Mouse (Mus musculus): ENCODE measurements around the gene Dapk1.
A peak's percentile ranks its signal among the peaks of the same experiment; 100 is the strongest.

Gene Dapk1

DNA sequence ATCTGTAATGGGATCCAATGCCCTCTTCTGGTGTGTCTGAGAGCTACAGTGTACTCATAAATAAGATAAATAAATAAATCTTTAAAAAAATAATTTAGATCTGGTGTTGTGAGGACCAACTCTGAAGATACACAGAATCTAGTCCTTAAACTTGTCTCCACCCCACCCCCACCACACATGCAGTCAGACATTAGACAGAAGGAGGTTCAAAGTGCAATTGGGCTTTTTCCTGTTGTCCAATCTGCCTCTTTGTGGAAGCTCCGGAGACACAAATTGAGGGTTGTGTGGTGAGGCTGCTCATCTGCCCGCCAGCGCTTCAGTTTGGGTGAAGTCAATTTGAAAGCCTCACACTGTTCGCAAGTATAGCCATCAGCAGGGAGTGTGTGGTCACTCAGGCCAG lies 63.7 kb downstream of the Dapk1 start:
- no peak for DNase-seq

DNA sequence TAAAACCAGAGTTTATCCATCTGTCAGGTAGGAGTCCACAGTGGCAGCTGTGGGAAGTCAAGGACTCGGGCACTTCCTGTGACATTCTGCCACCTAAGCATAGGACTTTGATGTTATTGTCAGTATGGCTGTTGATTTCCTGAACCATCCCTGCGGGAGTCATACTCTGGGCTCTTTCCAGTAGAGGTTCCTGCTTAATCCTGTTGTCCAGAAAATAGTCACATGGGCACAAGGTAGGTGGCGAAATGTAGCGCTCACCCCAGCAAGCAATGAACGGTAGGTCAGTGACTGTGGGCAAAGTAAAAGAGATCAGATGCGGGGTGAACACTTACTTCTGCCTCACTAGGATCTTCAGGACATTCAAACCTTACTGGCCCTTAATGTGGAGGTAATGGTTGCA lies 66.3 kb downstream of the Dapk1 start:
- no peak for DNase-seq

DNA sequence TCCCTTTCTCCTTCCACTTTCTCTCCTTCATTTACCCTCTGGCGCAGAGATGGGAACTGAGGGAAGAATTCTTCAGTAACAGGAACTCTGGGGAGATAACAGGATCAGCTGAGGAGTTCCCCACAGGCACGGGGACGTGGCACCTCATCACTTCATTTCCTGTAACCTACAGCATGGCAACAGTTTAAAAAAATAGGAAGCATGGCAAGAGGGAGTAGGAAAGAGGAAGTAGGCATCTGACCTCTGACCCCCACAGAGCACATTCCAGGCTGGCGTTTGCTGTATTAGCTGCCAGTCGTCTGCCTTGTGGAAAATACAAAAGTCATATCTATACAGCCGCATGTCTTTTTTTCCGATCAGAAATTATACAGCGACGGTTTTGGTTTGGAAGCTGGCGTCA lies 68.9 kb downstream of the Dapk1 start:
- no peak for DNase-seq

DNA sequence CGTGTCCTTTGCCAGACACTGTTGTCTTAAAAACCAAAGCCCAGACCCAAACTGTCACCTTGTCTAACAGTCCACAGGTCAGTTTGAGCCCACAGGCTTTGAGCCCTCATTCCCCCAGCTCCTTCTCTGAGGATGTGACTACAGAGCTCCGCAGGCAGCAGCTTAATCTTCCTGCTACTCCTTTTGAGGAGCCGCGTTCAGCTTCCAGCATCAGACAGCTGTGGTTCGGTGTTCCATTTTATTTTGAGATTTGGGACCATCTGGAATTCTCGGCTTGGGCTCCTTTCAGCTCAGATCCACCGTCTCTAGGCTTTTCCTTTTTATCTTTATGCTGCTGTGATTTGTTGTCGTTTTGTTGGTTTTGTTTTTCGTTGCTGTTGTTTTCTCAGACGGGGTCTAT lies 69.5 kb downstream of the Dapk1 start:
- no peak for DNase-seq

DNA sequence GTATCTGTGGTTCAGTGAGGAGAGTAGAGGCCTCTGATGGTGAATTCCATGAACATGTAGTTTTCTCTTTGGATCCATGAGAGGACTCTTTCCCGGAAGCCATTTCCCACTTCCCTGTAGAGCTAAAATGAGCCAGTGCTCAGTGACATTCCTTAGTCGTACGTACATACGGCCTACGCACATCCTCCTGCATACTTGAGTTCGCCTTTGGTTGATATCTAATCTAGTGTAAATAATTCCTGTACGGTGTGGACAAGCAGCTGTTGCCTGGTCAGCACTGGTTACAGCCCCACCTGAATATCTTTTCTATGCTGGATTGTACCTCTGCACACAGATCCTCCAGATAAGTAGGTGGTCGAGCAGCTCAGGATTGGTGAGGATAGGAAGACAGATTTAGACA lies 70.5 kb downstream of the Dapk1 start:
- no peak for DNase-seq

DNA sequence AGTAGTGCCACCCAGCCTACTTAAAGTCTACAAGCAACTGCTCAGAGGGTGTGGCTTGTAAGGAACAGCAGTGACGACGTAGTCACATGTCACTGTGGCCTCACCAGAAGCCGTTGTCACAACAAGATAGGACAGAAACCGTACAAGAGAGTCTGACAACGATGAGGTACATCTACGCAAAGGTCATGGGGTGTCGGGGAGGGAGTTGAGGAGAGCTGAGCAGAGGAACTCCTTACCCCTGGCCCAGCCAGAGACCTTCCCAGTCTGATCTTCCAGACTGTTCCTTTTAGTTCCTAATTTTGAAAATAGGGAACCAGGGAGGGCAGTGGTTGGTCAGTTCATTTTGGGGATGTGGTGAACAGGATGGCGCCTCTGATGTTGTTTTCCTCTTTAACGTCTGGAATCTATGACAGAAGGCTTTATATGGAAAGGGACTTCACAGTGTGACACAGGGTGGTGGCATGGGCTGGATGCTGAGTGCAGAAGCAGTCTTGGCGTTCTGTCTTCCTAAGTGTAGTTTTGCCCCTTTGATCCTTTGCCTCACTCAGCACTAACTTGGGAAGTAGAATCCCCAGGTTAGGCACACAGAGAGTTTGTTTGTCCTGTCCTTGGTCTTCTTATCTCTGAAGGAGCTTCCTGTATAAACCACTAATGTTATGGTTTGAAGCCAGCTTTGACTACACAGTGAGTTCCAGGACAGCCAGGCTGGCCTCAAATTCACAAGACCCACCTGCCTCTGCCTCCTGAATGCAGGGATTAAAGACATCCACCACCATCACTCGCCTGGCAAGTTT lies 71.3 kb downstream of the Dapk1 start:
- no peak for DNase-seq

DNA sequence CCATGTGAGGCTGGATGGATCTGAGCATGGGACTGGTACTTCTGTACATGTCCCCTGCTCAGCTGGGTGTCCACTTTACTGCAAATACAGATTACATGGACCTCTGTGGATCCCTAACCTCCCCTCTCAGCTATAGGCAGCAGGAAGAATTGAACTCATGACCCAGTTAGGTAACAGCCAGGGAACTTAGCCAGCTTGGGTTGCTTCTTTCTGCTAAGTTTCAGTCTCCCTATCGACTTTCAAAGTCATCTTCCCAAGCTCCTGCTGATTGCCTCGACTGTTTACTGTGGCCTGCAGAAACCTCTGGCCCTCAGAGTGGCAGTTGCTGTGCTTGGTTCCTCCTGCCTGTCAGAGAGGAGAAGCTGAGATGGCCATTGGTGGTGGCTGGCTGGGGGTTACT lies 72.6 kb downstream of the Dapk1 start:
- no peak for DNase-seq

DNA sequence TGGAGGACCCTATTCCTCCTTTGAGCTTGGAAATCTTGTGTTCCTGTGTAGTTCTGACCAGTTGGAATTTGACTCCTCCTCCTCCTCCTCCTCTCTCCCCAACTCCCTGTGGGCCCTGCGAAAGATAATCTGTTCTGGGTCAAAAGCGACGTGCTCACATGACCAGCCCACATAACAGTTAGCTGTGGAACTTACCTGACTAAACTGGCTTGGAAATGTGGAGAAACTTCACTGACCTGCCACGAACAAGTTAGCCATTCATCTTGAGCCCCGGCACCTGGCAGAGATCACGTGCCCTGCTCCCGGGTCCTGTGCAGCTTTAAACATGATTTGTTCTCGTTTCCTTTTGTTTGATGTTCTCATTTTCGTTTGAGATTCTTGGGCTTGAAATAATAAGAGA lies 73.2 kb downstream of the Dapk1 start:
- no peak for DNase-seq

DNA sequence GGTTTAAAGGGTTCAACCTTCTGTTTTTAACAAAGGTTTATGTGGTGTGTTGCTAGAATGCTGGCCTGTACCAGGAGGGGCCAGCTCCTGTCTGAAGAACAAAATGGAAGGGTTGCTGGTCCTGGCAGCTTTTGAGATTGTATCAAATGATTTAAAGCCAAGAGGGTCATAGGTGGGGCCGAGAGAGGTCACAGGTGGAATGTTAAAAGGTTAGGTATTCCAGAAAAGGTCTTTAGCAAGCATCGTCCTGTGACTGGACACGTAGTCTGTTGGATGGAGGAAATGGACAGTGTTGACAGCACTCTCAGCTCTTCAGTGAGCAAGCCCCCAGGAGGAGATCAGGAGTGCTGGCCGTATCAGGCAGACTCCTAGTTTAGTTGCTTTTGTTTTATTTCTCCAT lies 73.7 kb downstream of the Dapk1 start:
- DNase-seq, result no peak

DNA sequence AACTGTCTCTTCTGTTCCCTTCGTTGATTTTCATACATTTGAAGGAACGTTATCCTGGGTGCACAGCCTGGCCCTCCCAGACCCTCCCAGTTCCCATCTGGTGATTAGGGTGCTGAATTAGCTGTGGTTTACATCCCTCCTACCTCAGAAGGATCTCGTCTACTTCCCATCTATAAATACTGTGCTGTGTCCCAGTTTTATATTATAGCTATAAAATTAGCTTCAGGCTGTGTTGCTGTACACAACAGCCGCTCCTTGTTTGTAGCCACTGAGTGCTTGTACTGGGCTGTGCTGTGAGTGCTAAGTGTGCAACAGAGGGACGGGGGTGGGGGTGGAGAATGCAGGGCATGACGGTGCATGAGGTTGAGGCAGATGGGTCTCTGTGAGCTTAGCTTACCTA lies 77.2 kb downstream of the Dapk1 start:
- DNase-seq, result no peak

DNA sequence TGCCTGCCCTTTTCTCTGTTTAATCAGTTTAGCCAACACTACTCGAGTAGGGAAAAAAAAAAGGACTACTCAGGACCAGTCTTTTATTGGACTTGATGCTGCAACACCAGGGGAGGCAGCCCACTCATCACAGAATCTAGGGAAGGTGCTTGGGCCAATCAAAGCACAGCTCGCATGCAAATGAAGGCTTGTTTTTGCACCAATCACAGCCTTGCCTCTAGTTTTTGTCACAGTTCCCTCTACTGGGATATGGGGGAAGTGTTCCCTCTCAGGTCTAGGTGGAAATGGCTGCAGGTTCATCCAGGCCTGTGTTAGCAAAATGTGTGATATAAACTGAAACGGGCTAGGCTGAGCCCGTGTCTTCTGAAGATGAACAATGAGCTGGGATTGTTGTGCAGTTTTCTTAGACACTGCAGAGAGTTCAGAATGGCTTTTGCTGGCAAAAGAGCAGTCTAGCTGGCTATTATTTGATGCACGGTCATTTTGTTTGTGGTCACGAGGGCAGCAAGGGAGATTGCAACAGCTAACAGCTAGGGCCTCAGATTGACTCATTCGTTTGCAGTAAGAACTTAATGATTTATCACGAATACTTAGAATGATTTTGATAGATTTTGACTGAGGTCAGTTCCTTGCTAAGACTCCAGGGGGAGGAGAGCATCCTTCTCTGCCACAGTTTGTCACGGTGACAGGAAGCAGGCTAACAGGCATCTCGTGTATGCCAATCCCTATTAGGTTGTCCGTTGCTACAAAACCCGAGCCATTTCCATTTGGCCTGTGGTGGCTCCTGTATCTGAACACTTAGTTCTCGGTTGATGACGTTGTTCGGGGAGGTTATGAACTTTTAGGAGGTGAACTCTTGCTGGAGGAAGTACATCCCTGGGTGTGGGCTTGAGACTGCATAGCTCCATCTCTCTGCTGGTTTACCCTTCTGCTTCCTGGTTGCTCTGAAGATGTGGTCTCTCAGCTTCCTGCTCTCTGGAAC lies 81.3 kb downstream of the Dapk1 start:
- peak; percentile 41 for DNase-seq

DNA sequence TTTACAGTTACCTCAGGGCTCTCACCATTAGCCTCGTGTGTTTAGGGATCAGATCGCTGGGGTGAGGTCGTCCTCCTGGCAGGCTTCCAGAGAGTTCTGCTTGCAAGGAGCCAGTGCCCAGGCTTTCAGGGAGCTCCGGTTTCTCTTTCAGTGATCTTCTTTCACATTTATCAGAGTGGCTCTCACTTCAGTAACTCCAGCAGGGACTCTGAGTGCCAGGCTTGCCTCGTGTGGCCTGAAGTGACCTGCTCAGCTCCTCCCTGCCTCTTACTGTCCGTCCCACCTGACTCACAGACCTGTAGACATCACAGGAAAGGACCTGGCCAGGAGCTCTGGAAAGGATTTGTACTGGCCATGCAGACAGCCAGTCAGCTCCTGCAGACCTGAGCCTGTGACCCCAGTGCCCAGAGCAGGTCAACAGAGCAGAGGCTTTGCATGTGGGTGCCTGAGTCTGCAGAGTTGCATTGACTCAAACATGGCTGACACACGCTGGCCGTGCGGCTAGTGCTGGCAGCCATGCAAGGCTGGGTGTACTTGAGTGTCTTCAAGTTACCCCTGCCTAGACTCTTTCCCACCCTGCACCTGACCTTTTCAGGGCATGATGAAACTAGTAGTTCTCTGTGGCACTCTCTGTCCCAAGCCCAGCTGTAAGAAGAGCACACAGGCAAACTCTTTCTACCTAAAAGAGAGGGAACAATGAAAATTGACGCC lies 82.5 kb downstream of the Dapk1 start:
- peak; percentile 48 for DNase-seq

DNA sequence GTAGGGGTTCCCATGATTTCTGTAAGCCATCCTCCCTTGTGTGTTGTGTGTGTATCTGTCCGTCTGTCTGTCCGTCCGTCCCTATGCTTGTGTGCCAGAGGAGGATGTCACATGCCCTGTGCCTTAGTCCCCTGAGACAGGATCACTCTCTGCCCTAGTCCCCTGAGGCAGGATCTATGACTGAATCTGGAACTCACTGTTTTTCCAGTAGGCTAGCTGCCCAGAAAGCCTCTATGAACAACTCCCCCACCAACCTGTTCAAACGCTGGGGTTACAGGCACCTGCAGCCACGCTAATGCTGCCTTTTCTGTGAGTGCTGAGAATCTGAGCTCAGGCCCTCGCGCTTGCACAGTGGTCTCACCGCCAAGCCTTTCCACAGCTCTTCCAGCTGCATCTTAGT lies 83.1 kb downstream of the Dapk1 start:
- DNase-seq, result no peak

DNA sequence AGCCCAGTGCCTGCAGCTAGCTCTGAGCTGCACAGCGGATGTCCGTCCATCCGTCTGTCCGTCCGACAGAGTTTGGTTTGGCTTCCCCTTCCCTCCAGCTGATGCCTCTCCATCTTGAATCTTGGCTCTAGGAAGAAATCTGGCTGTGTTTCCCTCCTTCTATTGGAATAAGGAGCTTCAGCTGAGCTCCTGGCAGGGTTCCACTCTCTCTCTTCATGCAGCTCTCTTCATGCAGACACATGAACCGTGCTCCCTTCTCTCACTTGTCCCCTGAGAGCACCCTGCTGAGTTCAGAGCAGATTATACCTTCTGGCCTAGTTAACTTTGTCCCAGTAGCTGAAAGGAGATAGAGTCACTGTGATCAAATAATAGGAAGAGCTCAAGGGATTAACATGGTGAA lies 83.5 kb downstream of the Dapk1 start:
- peak; percentile 77 for DNase-seq

DNA sequence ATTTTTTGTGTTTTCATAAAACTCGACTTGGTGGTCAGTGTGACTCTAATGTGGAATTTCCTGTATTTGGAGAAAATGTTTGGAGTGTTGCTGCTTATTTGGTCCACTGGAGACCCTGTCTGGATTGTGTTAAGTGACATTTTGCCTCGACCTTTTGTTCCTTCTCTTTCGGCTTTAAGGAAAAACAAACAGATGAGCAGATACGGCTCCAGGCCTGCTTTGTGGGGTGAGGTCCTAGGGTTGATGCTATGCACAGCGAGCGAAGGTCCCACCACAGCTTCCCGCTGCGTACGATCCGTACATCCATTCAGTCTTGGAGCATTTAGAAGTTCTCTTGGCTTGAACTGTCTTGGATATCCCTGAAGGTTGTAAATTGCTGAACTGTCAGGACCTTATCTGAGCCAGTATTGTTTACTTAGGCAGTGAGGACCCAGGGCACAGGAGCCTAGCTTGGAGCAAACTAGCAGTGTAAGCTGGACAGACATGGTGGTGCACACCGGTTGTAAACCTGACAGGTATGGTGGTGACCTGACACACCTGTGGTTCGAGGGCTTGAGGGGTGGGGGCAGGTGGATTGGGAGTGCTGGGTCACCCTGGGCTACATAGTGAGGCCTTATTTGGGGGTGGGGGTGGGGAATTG lies 84.4 kb downstream of the Dapk1 start:
- DNase-seq, result no peak

DNA sequence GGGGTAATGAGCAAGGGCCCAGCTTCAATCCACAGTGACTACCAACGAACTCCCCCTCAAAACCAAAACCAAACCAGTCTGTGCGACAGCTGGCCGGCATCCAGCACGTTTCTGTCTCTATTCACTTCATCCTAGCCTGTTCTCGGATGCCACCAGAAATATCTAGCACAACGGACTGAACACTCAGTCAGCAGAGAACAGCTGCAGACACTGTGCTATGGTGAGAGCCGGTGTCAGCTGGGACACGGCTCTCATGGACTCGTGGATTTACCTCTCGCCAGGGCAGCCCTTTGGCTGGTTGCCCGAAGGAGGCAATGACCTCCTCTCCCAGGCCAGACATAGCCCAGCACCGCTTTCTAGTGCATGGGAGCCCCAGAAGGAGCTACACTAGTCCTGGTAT lies 85.2 kb downstream of the Dapk1 start:
- peak; percentile 47 for DNase-seq

DNA sequence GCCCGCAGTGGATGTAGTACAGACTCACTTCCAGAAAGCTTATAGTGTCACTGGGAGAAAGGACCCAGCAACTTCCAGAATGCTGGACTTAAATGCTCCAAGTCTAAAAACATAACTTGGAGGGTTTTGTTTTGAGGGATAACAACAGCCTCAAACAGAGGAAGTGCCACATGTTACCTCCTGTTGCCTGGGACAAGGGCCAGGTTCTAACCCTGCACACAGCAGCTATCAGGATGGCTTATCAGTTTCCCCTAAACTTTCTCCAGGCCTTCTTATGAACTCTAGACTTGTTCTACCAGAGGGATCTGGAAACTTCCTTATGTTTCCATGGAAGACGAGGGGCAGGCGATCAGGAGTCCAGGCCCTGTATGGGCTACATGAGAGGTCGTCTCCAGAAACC lies 85.7 kb downstream of the Dapk1 start:
- no peak for DNase-seq

DNA sequence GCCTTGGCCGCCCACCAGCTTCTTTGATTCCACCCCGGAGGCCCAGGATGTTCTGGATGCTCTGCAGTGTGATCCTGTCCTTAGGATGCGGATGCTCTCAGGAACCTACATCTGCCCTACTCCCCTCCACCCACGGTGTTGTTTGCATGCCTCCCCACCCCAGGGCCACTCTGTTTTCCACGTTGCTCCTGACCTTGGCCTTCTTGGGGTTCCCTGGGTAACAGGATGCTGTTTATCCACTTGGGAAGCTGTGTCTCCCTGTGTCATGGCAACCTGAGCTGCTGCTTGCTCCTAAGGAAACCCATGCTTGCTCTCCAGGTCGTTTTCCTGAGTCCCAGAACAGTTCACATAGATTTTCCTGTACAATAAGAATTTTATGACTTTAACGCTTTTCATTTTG lies 86.1 kb downstream of the Dapk1 start:
- no peak for DNase-seq

DNA sequence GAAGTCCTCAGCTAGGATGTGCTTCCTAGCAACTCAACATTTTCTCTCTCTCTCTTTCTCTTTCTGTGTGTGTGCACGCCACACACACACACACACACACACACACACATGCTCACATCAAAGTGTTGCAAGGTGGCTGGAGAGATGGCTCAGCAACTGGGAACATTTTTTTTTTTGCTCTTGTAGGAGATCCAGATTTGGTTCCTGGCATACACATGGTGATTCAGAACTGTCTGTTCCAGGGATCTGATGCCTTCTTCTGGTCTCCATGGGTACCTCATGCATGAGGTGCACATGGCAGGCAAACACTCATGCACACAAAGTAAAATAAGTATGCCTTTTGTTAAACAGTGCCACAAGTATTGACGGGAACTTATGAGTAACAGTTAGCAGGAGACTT lies 89.2 kb downstream of the Dapk1 start:
- DNase-seq, result no peak

DNA sequence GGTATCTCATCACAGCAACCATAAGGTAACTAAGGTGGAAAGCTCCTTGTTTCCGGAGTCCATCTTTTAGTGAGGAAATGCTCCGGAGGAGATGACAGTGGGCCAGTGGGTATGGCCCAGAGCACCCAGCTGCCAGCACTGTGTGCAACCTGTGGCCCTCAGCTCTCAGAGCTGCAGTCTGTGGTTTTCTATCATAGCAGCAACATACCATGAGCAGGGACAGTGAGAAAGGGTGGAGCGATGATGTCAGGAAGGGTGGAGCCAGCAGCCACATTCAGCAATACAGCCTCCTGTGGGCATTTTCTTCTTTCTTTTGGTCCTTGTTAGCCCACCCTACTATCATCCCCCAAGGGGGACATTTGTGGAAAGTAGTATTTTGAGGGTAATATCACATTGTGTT lies 90.2 kb downstream of the Dapk1 start:
- DNase-seq, result no peak

DNA sequence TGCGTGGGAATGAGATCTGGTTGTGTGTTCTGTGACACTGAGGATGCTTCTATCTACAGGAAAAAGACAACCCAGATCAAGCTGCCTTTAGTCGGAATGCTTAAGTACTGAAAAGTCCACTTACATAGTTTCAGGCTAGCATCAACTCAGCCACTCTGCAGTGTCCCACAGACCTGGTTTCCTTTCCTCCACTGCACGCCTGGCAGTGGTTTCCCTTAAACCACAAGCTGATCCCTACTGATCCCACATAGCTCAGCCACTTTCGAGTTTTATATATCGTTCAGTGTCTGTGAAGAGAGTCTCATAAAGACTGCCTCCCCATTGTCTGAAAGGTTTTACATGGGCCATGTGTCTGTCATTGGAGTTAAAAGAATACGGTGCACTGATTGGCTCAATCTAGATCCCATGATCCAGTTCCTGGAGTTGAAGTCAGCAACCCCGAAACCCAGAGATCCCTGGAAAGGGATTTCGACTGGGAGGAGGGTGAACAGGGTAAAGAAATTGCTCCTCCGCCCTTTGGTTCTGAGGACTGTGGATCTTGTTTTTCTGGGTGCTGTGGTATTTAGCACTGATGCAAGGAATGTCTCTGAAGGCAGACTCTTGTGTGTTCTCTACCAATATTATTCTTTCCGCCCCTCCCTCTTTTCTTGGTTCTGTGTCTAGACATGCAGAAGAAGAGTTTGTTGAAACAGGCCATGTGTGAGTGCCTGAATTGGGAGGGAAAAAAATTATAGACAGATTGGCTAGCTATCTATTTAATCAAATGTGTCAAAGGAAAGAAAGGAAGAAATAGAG lies 93.6 kb downstream of the Dapk1 start:
- no peak for DNase-seq

DNA sequence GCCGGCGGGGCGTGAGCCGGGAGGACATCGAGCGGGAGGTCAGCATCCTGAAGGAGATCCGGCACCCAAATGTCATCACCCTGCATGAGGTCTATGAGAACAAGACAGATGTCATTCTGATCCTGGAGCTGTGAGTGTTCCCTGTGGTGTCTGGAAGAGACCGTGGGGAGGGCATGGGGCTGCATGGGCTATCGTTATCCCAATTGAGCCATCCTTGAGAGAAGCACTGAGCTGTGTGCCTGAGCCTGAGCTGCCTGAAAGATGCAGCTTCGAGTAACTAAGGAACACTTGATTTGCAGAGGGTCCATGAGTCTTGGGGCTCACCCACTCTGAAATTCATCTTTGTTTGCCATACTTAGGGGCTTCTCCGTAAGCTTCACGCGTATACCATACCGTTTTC lies 94.6 kb downstream of the Dapk1 start:
- DNase-seq, result no peak
